Comparison of ENCODE assay signal across 8 mouse cellular contexts in genomic region chr1:167374003-167374784, GRCm38 (mm10). TPM values are rescaled to one million over a fixed set of nuclear protein-coding genes. Genes with fewer than 3 reads are reported as not detected.
A peak's percentile ranks its signal among the peaks of the same experiment; 100 is the strongest.
DNase-seq lines count a peak whose midpoint lies in the region; ATAC-seq lines count a peak whose summit lies in the region.

No protein-coding gene starts in this region.

- DNase-seq in T-cell, adult 2 months (ENCODE audit: low spot score), result peak; percentile 52
- peak; percentile 42 for DNase-seq in embryo, embryonic 11.5 days (ENCODE audit: low read depth, low spot score)
- DNase-seq in liver, embryonic 11.5 days (ENCODE audit: low spot score), result peak; percentile 69
- DNase-seq in cerebellum, adult 11 months, result no peak
- DNase-seq in cerebellum, postnatal 14 days, result no peak
- DNase-seq in urinary bladder, postnatal 25 days (ENCODE audit: low spot score), result no peak

- ATAC-seq in hematopoietic stem cell, adult 5-6 weeks (replicated peaks in 1 of 2; ENCODE audit: insufficient read depth in 1 of 2, low FRiP score in 2 of 2, low TSS enrichment in 1 of 2, low read depth in 1 of 2, poor library complexity in 2 of 2, severe bottlenecking in 2 of 2), result peak; percentile 35 to 65; a peak in 2 of 4 replicates
- ATAC-seq in liver, embryonic 11.5 days (replicated peaks; ENCODE audit: low FRiP score), result peak; percentile 76
- ATAC-seq in neural tube, embryonic 13.5 days (ENCODE audit: low read depth), result peak; percentile 40; the same call in 1 of the 2 replicates

- peak overlapping the region; percentile 10 for H3K4me3 ChIP-seq in liver, embryonic 11.5 days (ENCODE audit: low read depth, low read length)
- no peak overlapping the region for H3K4me3 ChIP-seq in neural tube, embryonic 13.5 days

- H3K27me3 ChIP-seq in liver, embryonic 11.5 days (replicated peaks; ENCODE audit: control insufficient read depth, insufficient read depth, low read length), result no peaks in the 10 kb centered on the region
- peaks cover 3% of the 10 kb centered on the region; the same call in 1 of the 2 replicates for H3K27me3 ChIP-seq in neural tube, embryonic 13.5 days

- H3K4me2 ChIP-seq in liver, embryonic 11.5 days, result peak overlapping the region; percentile 42
- H3K4me2 ChIP-seq in neural tube, embryonic 13.5 days, result no peak overlapping the region

- H3K9ac ChIP-seq in liver, embryonic 11.5 days (ENCODE audit: low read depth, low read length), result no peak overlapping the region
- no peak overlapping the region for H3K9ac ChIP-seq in neural tube, embryonic 13.5 days

- peaks cover 11% of the 10 kb centered on the region for H3K36me3 ChIP-seq in liver, embryonic 11.5 days (ENCODE audit: control insufficient read depth, insufficient read depth, low read length)
- H3K36me3 ChIP-seq in neural tube, embryonic 13.5 days, result peaks cover 17% of the 10 kb centered on the region

- H3K9me3 ChIP-seq in liver, embryonic 11.5 days (ENCODE audit: control insufficient read depth, low read length), result no peaks in the 10 kb centered on the region
- no peaks in the 10 kb centered on the region for H3K9me3 ChIP-seq in neural tube, embryonic 13.5 days

- H3K27ac ChIP-seq in liver, embryonic 11.5 days (ENCODE audit: low read depth, low read length), result peak overlapping the region; percentile 60
- H3K27ac ChIP-seq in neural tube, embryonic 13.5 days (replicated peaks), result no peak overlapping the region

- peaks cover 17% of the 10 kb centered on the region for H3K4me1 ChIP-seq in liver, embryonic 11.5 days (replicated peaks; ENCODE audit: control insufficient read depth, insufficient read depth, low read length)
- H3K4me1 ChIP-seq in neural tube, embryonic 13.5 days (replicated peaks), result peaks cover 23% of the 10 kb centered on the region; the same call in 1 of the 2 replicates

- 30% methylated on average over 15 of the region's 15 CpGs for WGBS in liver, embryonic 11.5 days
- WGBS in neural tube, embryonic 13.5 days, result 20% methylated on average over 15 of the region's 15 CpGs

RNA-seq across cellular contexts. Expression of gene Mgst3, which starts 19.4 kb away (rescaled TPM):
- total RNA-seq in hematopoietic stem cell, adult 5-6 weeks (2017), result 9.0 and 15.8 TPM in 2 replicates
- polyA plus RNA-seq in liver, embryonic 11.5 days (2014; fragmentation: Nextera tagmentation; extraction: Ambion mirVana), result 242 and 253 TPM in 2 replicates
- polyA plus RNA-seq in neural tube, embryonic 13.5 days (2015; fragmentation: Nextera tagmentation; extraction: Ambion mirVana), result 105 and 133 TPM in 2 replicates

RNA-seq across cellular contexts. Expression of gene Aldh9a1, which starts 24.4 kb away (rescaled TPM):
- total RNA-seq in hematopoietic stem cell, adult 5-6 weeks (2017), result 29.0 and 37.4 TPM in 2 replicates
- 112 and 129 TPM in 2 replicates for polyA plus RNA-seq in liver, embryonic 11.5 days (2014; fragmentation: Nextera tagmentation; extraction: Ambion mirVana)
- polyA plus RNA-seq in neural tube, embryonic 13.5 days (2015; fragmentation: Nextera tagmentation; extraction: Ambion mirVana), result 32.2 and 32.7 TPM in 2 replicates

Comparison
In these comparisons a context has a peak if more than half of its experiments do, and no peak if none do; other contexts are left out.
1. DNase-seq: peak in T-cell, adult 2 months (single experiment), embryo, embryonic 11.5 days (single experiment) and liver, embryonic 11.5 days (single experiment); none in cerebellum, adult 11 months (single experiment), cerebellum, postnatal 14 days (0 of 2) and urinary bladder, postnatal 25 days (single experiment).
2. Peak in every context shown above with its lines, with median percentiles within 50 percentile points of each other: ATAC-seq.